Mouse (Mus musculus) small intestine, adult 2 months (tissue): ENCODE data around the gene Ociad2.

Experiments used
- CTCF ChIP-seq: fragments of 200-500 bp; IDR thresholded peaks from 2 replicates; pipeline ENCODE4 v1.5.1; 2012; ENCODE audit warnings: low read depth, mild to moderate bottlenecking, control low read depth, inconsistent platforms, low read length, moderate library complexity, mixed read lengths; ENCODE audit not compliant: insufficient replicate concordance, insufficient read length; ENCODE audit errors: extremely low read depth
- POLR2A ChIP-seq: fragments of 200-500 bp; IDR thresholded peaks from 2 replicates; pipeline ENCODE4 v1.6.1; 2012; ENCODE audit warnings: low read depth, mild to moderate bottlenecking, control low read depth, inconsistent platforms, low read length, moderate library complexity

DNA sequence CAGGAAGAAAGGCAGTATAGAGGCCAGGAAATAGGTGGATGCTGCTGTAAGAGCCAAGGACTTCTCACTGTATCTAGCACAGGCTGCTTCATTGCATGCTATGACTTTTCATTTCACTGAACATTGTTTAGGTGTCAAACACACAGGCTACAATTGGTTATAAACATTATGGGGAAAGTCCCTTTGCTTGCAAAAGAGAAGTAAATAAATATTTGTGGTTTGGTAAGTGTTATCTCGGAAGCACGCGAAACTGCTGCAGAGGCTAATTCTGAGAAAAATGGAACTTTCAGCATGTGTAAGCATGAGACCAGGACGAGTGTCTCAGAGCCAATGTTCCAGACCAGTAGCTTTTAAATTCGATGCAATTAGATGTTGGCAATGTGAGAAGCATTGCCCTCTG, 54.2 kb downstream of the Ociad2 start:
- TF ChIP-seq CTCF (no peak), POLR2A (no peak)
